Mouse (Mus musculus): ENCODE data around the gene Myh9. TPM values are rescaled to one million over a fixed set of nuclear protein-coding genes. Genes with fewer than 3 reads are reported as not detected.

Myh9 gene
- polyA plus RNA-seq, 1 experiment from 2014 or later, result 86.6 TPM

DNA sequence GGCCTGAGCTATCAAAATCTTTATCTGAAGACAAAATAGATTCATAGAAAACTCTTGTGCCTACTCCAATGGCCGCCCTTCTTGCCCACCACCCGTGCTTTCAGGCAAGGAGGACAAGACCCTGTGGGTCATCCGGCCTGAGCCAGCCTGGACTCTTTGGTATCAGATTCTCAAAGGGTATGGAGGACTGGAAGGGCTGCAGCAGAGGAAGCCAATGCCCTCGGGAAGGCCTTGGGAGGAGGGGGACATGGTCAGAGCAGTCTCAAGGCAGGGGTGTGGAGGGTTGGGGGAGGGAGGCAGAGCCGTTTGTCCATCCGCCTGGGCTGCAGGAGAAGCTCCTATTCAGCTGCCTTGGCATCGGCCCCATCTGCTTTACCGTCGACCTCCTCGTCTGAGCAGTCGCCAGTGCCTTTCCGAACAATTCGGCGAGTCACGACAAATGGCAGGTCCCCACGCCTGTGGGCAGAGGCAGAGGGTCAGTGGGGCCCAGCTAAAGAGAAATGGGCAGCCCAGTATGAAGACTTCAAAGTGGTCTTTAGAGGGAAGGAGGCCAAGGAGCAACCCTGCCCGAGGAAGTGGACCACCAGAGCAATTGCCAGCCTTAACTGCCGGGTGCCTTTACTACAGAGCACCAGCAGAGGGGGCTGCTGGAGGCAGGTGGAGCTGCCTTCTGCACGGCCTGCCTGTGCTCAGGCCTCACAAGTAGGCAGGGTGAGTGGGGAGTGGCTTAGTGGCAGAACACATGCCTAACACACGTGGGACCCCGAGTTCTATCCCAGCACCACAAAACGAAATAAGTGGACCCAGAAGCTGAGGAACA, 80.2 kb downstream of the Myh9 start:
- 75% methylated on average over 22 of the region's 22 CpGs for WGBS
- H3K27me3 ChIP-seq (ENCODE audit: insufficient read depth, low read length), result no peaks in the 10 kb centered on the region
- H3K4me1 ChIP-seq (ENCODE audit: insufficient read depth), result no peaks in the 10 kb centered on the region
- DNase-seq (peak; percentile 55), ATAC-seq (ENCODE audit: insufficient read depth) (no peak)
- H3K4me2 ChIP-seq, result no peak overlapping the region
- no peak overlapping the region for H3K4me3 ChIP-seq (ENCODE audit: low read depth, low read length)
- H3K9ac ChIP-seq, result no peak overlapping the region
- peak; percentile 77 for TF ChIP-seq CTCF (IDR thresholded peaks at IDR 0.05; ENCODE audit: low read depth)
- peaks cover 75% of the 10 kb centered on the region for H3K36me3 ChIP-seq (ENCODE audit: insufficient read depth)
- no peak overlapping the region for H3K27ac ChIP-seq (ENCODE audit: low read depth)
- no peaks in the 10 kb centered on the region for H3K9me3 ChIP-seq (ENCODE audit: low read depth, low read length)

GRCm38 (mm10) chr15:77761083-77761482, 80.9 kb downstream of the Myh9 start:
- no peak overlapping the region for H3K4me3 ChIP-seq (ENCODE audit: low read depth, low read length)
- ATAC-seq (ENCODE audit: insufficient read depth), result no peak
- peaks cover 68% of the 10 kb centered on the region for H3K36me3 ChIP-seq (ENCODE audit: insufficient read depth)
- no peak overlapping the region for H3K9ac ChIP-seq
- H3K4me1 ChIP-seq (ENCODE audit: insufficient read depth), result no peaks in the 10 kb centered on the region
- no peak for DNase-seq
- H3K4me2 ChIP-seq, result no peak overlapping the region
- 97% methylated on average over 7 of the region's 7 CpGs for WGBS
- no peak for TF ChIP-seq CTCF (IDR thresholded peaks at IDR 0.05; ENCODE audit: low read depth)
- no peaks in the 10 kb centered on the region for H3K9me3 ChIP-seq (ENCODE audit: low read depth, low read length)
- H3K27ac ChIP-seq (ENCODE audit: low read depth), result no peak overlapping the region
- H3K27me3 ChIP-seq (ENCODE audit: insufficient read depth, low read length), result no peaks in the 10 kb centered on the region

DNA sequence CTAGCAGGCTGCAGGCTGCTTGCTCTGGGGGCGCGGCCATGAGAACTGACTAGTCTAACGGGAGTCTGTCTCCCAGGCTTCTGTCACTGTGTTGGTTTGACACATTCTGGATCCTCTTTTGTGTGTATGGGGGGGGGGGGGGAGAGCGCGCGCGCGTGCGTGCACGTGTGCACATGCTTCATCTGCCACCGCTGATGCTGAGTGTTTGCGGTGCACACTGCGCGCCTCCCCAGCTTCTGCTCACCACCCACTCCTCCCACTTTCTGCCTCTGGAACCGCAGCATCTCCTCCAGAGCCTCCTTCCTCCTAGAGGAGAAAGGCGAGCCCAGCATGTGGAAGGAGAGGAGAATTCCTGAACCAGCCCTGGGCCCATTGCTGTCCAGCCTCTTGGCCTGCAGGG, 81.9 kb downstream of the Myh9 start:
- DNase-seq (no peak), ATAC-seq (ENCODE audit: insufficient read depth) (no peak)
- TF ChIP-seq CTCF (IDR thresholded peaks at IDR 0.05; ENCODE audit: low read depth), result no peak
- H3K27me3 ChIP-seq (ENCODE audit: insufficient read depth, low read length), result no peaks in the 10 kb centered on the region
- H3K4me3 ChIP-seq (ENCODE audit: low read depth, low read length), result no peak overlapping the region
- no peak overlapping the region for H3K27ac ChIP-seq (ENCODE audit: low read depth)
- no peak overlapping the region for H3K9ac ChIP-seq
- no peak overlapping the region for H3K4me2 ChIP-seq
- no peaks in the 10 kb centered on the region for H3K4me1 ChIP-seq (ENCODE audit: insufficient read depth)
- H3K9me3 ChIP-seq (ENCODE audit: low read depth, low read length), result no peaks in the 10 kb centered on the region
- peaks cover 58% of the 10 kb centered on the region for H3K36me3 ChIP-seq (ENCODE audit: insufficient read depth)
- WGBS, result 90% methylated on average over 16 of the region's 16 CpGs

DNA sequence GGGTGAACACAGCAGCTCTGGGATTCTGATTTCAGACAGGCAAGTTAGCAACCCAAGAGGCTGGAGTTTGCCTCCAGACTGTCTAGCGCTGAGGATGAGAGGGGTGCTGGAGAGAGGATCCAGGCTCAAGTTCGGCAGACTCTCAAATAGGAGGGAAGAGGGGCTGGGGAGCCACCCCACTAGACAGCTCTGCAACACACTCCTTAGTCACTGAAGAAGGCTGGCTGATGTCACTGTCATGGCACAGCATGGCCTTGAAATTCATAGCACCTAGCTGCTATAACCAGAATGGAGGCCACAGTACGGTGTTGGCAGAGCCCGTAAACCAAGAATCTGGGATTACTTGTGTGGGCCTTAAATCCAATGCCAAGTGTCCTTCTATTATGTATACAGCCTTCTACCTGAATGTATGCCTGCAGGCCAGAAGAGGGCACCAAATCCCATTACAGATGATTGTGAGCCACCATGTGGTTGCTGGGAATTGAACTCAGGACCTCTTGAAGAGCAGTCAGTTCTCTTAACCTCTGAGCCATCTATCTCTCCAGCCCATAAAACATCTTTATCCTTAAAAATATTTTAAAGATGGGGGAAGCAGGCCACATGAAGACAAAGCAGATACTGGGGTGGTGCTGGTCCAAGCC, 84.3 kb downstream of the Myh9 start:
- Histone ChIP-seq H3K4me3 (ENCODE audit: low read depth, low read length) (no peak overlapping the region), H3K4me2 (no peak overlapping the region), H3K9ac (no peak overlapping the region), H3K9me3 (ENCODE audit: low read depth, low read length) (no peaks in the 10 kb centered on the region), H3K4me1 (ENCODE audit: insufficient read depth) (no peaks in the 10 kb centered on the region), H3K27ac (ENCODE audit: low read depth) (no peak overlapping the region), H3K36me3 (ENCODE audit: insufficient read depth) (peaks cover 34% of the 10 kb centered on the region), H3K27me3 (ENCODE audit: insufficient read depth, low read length) (no peaks in the 10 kb centered on the region)
- DNase-seq, result no peak
- TF ChIP-seq CTCF (IDR thresholded peaks at IDR 0.05; ENCODE audit: low read depth), result no peak
- 78% methylated on average over 4 of the region's 4 CpGs for WGBS
- no peak for ATAC-seq (ENCODE audit: insufficient read depth)

DNA sequence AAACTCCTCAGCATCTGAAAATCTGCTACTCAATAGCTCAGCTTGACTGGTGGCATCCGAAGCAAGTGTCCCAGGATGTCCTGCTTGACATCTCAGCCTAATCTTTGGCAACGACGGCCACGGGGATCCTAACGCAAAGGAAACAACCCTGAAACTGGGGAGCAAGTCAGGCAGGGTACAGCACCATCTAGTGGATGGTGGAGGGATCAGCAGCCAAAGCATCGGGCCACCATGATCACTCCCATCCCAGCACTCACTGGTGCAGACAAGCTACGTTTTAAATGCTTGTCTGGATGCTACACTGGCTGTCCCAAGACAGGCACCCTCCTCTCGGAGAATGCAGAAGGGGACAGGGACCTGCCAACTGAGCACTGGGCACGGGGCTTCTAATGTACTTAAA, 85.1 kb downstream of the Myh9 start, which contains the start of gene Apol8:
Gene Apol8, minus strand, starts transcription at position 156 of the 400 bp plus-strand sequence.
- H3K4me2 ChIP-seq, result no peak within 1 kb of the TSS
- TF ChIP-seq CTCF (IDR thresholded peaks at IDR 0.05; ENCODE audit: low read depth), result peak; percentile 90

GRCm38 (mm10) chr15:77756081-77756480, 85.9 kb downstream of the Myh9 start:
- Histone ChIP-seq H3K4me1 (ENCODE audit: insufficient read depth) (no peaks in the 10 kb centered on the region), H3K4me3 (ENCODE audit: low read depth, low read length) (no peak overlapping the region), H3K4me2 (no peak overlapping the region), H3K36me3 (ENCODE audit: insufficient read depth) (peaks cover 18% of the 10 kb centered on the region), H3K9ac (no peak overlapping the region), H3K27me3 (ENCODE audit: insufficient read depth, low read length) (no peaks in the 10 kb centered on the region), H3K9me3 (ENCODE audit: low read depth, low read length) (no peaks in the 10 kb centered on the region), H3K27ac (ENCODE audit: low read depth) (no peak overlapping the region)
- ATAC-seq (ENCODE audit: insufficient read depth) (no peak), DNase-seq (no peak)
- TF ChIP-seq CTCF (IDR thresholded peaks at IDR 0.05; ENCODE audit: low read depth), result no peak
- WGBS, result 57% methylated on average over 2 of the region's 2 CpGs

More for the DNA sequence above, 85.1 kb downstream of the Myh9 start, which contains the start of gene Apol8:
- no peak for ATAC-seq (ENCODE audit: insufficient read depth)
- H3K36me3 ChIP-seq (ENCODE audit: insufficient read depth), result peaks cover 26% of the 10 kb centered on the region
- no peak within 1 kb of the TSS for H3K4me3 ChIP-seq (ENCODE audit: low read depth, low read length)
- WGBS, result 5% methylated on average over 9 of the region's 9 CpGs
- no peaks in the 10 kb centered on the region for H3K9me3 ChIP-seq (ENCODE audit: low read depth, low read length)
- no peaks in the 10 kb centered on the region for H3K4me1 ChIP-seq (ENCODE audit: insufficient read depth)
- no peaks in the 10 kb centered on the region for H3K27me3 ChIP-seq (ENCODE audit: insufficient read depth, low read length)
- no peak within 1 kb of the TSS; the same call in 1 of the 2 replicates for H3K9ac ChIP-seq
- DNase-seq, result peak; percentile 79
- H3K27ac ChIP-seq (ENCODE audit: low read depth), result no peak within 1 kb of the TSS

GRCm38 (mm10) chr15:77755132-77755531, 86.8 kb downstream of the Myh9 start:
- Histone ChIP-seq H3K4me3 (ENCODE audit: low read depth, low read length) (peak overlapping the region; percentile 9; the same call in 1 of the 2 replicates), H3K27ac (ENCODE audit: low read depth) (no peak overlapping the region), H3K27me3 (ENCODE audit: insufficient read depth, low read length) (no peaks in the 10 kb centered on the region), H3K9me3 (ENCODE audit: low read depth, low read length) (no peaks in the 10 kb centered on the region), H3K36me3 (ENCODE audit: insufficient read depth) (peaks cover 9% of the 10 kb centered on the region), H3K4me2 (no peak overlapping the region), H3K4me1 (ENCODE audit: insufficient read depth) (no peaks in the 10 kb centered on the region), H3K9ac (no peak overlapping the region)
- WGBS, result no CpG with 5 or more reads among the region's 2 CpGs
- no peak for DNase-seq
- peak; percentile 21; the same call in 1 of the 2 replicates for ATAC-seq (ENCODE audit: insufficient read depth)
- no peak for TF ChIP-seq CTCF (IDR thresholded peaks at IDR 0.05; ENCODE audit: low read depth)

Measured in lung, embryonic 14.5 days (tissue).